Mouse (Mus musculus): ENCODE data around the gene Lgalsl.

Gene Lgalsl

DNA sequence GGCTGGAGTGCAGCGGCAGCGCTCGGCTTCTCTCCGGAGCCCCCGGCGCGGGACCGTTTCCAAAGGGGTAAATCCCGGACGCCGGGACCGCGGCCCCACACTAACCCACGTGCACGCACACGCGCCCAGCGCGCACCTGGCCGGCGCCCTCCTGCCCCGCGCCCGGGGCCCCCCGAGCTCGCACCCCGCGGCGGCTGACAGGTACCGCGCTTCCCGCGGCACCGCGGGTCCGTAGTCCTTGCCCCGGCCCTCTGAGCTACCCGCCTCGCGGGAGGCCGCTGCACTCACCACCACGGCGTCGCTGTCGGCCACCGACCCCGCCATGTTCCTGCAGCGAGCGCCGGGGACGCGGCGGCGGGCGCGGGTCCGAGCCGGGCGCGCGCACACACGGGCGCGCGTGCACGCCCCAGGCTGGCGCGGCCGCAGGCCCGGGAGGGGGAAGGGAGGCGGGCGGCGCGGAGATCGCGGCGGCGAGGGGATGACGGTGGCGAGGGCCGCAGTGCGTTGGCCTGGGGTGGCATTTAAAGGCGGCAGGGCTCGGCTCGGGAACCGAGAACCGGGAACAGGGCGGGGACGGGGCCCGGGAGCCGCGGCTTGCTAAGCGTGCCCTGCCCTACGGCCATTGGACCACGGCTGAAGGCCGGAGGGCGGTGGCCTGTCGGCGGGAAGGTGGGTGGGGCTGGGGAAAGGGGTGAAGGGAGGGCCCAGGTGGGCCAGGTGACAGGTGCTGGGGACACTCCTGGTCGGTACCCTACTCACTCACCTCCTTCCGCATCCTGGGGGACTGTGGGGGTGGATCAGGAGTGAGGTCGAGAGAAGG lies at the start of gene Lgalsl:
Gene Lgalsl (minus strand): TSS at position 371 of the 820 bp plus-strand sequence.
- DNase-seq (ENCODE audit: low read depth, low spot score): peak; percentile 52

DNA sequence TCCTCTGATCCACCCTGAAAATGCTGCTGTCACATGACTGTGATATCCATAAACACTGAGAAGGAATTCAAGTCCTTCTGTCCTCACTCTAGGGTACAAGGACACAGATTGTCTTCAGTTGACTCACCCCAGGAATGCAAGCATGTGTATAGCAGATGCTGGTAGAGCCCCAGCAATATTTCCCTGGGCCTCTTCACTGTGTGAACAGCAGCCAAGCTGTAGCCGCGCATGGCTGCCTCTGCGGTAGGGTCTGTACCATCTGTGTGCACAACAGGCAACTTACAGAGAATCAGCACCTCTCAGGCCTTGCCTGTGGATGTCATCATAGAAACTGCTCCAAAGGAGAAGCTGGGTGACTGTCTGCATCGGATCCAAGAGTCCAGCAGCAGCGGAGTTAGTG lies 47.8 kb upstream of the Lgalsl start:
- DNase-seq (ENCODE audit: low read depth, low spot score): peak; percentile 89

DNA sequence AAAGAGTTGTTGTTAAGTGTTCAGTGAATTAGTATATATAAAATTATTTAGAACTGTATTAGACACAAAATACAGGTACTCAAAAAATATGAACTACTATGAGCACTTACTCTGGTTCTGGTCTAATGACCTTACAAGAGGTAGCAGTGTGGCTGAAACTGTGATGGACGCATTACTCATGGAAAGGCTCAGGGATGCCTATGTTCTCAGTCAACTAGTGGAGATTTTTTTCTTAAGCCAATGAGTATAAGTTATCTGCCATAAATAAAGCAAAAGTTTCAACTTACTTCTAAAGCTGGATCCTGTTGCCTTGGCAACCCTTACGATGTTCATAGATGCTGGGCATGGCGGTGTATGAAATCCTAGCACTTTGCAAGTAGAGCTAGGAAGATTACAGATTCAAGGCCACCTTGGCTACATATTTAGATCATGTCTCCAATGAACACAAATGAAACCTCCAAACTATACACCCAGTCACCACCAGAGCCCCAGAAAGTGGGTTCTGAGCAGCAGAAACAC lies 46.8 kb upstream of the Lgalsl start:
- DNase-seq (ENCODE audit: low read depth, low spot score): peak; percentile 54

DNA sequence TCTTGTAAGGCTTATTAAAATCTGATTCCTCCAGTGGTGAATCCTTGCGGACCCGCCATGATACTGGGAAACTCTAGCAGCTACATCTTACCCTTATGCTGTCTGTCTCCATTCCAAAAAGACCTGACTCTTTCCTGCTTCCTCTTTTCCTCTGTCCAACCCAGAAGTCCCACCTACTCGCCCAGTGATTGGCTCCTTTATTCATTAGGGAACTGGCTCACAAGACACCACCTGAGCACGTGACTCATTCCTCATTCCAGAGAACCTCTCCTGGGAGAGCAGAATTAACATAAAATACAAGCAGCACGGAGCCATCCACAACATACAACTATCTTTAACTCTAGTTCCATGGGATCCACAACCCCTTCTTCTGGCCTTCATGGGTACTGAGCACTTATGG lies 42.5 kb upstream of the Lgalsl start:
- peak; percentile 63 for DNase-seq (ENCODE audit: low read depth, low spot score)

DNA sequence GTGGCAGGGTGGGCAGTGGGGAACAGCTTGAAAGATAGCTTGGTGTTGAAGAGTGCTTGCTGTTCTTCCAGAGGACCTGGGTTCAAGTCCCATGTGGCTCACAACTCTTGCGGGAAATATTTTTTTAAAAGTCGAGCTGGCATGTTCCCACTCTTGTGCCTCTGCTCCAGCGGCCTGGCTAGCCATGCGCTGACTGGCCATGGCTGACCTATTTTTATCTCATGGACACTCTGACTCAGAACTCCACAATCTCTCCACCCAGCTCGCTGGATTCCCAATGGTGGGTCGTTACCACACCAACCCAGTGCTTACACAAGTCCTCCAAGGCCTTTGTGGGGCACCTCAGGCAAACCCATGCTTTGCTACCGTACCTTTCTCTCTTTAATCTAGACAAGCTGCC lies 42.1 kb upstream of the Lgalsl start:
- DNase-seq (ENCODE audit: low read depth, low spot score): peak; percentile 74

DNA sequence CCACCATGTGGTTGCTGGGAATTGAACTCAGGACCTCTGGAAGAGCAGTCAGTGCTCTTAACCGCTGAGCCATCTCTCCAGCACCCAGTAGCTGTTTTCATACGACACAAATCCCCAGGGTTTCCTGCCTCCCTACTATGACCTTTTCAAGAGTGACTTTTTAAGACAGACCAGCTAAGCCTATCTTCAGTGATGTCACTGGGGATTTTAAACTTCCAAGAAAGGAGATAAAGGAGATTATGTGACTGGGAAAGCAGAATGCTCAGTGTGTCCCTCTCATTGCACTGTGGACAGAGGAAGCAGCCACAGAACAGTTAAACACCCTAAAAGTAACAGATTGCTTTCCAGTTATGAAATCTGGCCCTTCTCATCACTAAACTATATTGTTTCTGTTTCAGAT lies 41.6 kb upstream of the Lgalsl start:
- no peak for DNase-seq (ENCODE audit: low read depth, low spot score)

DNA sequence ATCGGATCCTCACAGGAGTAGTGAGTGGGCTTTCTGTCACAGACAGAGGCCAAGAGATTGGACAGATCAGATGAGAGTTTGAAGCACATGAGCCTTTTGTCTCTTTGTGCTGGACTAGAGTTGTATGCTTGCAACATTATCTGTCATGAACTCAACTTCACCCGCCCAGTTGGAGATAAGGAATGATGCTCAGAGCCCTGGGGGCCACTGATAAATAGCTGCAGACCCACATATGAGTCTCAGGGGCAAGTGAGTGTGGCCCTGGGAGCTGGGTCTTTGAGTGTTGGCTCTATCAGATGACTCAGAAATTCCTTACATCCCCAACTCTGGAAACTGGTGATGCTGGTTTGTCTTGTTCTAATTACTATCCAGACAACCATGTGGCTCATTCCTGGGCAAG lies 39.1 kb upstream of the Lgalsl start:
- peak; percentile 50 for DNase-seq (ENCODE audit: low read depth, low spot score)

DNA sequence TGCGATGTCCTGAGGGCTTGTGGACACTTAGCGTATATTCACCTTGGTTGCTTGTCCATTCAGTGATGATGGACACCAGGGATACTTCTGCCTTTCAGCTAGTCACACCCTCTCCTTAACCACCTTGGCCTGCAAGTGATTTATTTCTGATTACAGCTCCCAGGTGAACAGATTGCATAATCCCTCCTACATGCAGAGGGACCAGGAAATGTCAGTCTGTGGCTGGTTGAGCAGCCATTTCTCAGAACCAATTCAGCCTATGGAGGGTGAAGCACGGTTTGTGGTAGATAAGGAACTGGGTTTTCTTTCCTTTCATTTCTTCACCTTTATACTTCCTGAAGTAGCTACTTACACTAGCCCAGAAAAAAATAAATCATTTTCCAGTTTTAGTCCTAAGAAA lies 34.6 kb upstream of the Lgalsl start:
- DNase-seq (ENCODE audit: low read depth, low spot score): no peak

DNA sequence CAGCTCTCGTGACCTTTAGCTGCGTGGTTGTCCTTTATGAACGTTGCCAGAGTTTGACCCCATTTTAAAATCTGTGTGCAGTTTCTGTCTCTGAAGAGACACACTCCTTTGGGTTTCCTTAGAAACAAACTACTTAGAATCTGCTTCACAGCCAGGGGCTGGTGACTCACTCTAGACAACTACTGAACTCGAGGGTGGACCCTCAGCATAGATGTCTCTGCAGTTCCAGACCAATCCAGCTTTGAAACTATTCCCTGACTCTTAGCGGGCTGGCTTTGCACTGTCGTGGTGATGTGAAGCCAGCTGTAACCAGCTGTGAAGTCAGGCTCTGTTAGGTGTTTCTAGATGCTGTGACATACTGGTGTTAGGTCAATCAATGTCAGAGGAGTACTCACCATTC lies 33.8 kb upstream of the Lgalsl start:
- DNase-seq (ENCODE audit: low read depth, low spot score): peak; percentile 50

DNA sequence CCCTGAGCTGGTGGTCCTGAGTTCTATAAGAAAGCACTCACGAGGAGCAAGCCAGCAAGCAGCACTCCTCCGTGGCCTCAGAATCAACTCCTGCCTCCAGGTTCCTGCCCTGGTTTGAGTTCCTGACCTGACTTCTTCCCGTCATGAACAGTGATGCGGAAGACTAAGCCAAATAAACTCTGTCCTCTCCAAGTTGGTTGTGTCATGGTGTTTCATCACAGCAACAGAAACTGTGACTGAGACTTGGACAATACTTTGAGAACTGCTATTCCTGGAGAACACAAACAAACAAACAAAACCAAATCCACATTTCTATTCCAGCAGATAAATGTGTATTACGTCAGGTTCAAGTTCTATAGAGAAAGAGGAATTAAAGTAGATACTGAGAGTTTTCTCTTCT lies 31.2 kb upstream of the Lgalsl start:
- no peak for DNase-seq (ENCODE audit: low read depth, low spot score)

DNA sequence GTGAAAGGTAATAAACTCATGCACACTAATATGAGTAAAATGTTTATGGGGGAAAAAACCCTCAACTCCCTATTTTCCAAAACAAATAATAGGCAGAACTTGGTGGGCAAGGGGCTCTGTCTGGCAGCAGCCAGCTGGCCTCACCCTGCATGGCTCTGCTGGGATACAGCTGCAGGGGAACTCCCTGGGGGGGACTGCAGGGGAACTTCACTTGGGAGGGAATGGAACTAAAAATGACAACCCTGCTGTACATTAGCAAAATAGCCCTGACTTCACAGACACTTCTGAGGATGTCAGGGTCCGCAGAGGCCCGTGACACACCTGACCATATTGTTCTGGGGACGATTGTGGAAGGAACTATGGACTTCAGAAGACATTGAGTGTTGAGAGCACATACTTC lies 29.5 kb upstream of the Lgalsl start:
- no peak for DNase-seq (ENCODE audit: low read depth, low spot score)

DNA sequence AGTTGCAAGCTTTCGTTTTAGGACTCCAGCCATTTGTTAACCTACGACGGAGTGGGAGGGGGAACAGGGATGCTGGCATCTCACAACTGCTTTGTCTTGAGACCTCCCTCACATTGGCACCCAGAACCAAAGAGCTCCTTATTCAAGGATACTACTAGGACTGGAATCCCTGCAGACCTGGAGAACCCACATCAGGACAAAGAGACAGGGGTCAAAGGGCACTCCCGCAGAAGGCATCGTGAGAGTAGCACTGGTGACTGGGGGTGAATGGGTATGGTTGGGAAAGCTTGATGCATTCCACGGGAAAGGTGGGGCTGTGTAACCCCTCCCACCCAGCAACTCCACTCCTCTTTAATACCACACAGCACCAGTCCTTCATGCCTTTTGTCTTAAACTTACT lies 29.0 kb upstream of the Lgalsl start:
- DNase-seq (ENCODE audit: low read depth, low spot score): peak; percentile 58

DNA sequence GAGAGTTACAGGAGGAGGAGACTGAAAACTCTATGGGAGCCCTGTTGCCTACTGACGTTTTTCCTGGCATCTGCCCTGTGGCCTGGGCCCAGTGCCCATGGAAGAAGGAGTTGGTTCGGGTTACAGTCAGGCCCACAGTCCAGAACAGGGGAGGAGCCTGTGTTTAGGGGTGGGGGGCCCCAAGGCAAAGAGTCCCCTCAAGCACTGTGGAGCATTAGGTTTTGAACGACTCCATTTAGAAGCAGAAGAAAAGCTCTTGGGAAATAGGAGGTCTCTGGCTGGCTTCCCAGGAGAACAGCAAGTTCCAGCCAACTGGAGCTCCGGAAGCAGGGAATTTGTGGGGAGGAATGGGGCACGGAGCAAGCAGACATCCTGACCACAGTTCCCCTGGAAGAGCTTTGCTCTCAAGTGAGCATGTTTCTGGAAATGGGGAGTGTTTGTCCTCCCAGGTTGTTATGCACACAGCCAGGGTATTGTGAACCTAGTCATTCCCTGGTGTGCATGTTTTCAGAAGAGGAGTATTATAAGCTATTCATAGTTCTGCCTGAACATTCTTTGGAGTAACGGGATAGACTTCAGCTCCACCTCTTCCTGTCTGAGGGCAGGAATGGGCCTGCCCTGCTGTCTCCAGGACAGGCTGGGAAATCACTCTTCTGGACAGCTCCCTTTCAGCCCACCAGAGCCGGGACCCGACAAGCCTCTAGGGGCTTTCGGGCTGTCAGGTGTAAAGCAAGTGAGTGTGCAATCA lies 28.2 kb upstream of the Lgalsl start:
- peak; percentile 97 for DNase-seq (ENCODE audit: low read depth, low spot score)

DNA sequence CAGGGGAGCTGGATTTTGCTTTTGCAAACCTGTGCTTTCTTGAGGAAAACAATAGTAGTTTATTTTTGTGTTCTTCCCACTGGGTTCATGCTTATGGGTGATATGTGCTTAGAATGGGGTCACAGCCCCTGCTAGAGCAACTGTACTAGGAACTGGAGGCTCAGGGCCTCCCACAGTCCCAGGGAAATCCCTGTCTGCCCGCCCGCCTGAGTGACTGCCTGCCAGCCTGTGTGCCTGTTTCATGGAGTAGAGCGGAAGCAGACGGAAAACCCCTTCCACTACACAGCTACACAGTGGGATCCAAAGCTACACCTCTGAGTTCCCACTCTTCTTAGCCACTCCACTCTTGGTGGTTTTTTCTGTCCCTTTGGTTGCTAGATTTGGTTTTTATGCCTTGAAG lies 27.1 kb upstream of the Lgalsl start:
- DNase-seq (ENCODE audit: low read depth, low spot score): no peak

DNA sequence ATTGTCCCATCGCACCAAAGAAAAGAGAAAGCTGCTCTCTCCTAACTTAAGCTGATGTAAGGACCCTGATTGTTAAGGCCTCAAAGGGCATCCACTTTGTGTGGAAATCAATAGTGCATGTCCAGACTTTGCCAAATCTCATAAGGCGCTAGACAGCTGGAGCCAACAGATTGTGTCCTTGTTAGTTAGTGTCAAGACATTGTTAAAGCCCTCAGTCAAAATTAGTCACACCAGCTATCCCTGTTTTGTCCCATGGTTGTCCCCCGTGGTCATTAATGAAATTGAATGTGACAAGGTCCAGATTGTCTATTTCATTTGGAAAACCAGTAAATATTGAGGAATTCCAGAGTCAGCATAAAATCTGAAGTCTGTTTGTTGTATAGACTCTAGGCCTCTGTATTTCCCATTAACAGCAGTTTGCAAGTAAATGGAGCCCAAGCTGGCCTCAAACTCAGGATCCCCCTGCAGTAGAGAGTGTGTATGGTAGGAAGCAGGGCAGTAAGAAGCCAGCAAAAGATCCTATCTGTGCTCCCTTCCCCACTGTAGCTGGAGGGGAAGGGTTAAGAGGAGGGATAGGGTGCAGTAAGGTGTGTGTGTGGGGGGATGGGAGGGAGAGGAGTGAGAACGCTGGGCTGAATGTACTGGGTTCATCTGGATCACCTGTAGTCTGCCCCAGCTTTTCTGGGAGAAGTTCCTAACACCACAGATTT lies 23.3 kb upstream of the Lgalsl start:
- no peak for DNase-seq (ENCODE audit: low read depth, low spot score)

DNA sequence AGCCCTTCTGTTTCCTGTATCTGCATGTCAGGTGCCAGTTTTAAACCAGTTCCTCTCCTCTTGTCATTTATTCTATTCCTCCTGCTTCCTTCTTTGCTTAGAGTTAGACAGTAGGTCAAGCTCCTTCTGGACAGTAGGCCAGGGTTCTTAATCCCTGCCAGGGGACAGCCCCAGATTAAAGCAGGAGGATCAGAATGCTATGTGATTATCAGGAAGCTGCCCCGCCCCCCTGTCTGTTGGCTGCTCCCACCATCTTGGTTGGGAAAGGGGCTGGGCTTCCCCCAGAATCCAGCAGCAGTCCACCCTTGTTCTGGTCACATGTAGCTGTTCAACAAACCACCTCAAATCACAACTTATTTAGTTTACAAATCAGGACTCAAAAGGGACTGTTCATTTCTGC lies 19.3 kb upstream of the Lgalsl start:
- no peak for DNase-seq (ENCODE audit: low read depth, low spot score)

DNA sequence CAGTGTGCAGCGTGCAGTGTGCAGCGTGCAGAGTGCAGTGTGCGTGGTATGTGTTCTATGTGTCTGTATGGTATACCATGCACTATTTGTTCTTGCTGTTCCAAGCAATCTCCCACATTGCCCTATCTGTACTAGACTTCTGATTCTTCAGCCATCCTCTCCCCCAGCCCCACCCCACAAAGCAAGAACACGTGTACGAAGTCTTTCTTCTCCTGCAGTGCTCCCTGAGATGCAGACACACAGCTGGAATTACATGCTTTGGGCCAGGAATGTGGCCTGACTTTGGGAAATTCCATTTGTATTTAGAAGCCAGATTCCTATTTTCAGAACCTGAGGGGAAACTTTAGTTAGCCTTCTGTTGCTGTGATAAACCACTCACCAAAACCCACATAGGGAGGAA lies 18.5 kb upstream of the Lgalsl start:
- no peak for DNase-seq (ENCODE audit: low read depth, low spot score)

DNA sequence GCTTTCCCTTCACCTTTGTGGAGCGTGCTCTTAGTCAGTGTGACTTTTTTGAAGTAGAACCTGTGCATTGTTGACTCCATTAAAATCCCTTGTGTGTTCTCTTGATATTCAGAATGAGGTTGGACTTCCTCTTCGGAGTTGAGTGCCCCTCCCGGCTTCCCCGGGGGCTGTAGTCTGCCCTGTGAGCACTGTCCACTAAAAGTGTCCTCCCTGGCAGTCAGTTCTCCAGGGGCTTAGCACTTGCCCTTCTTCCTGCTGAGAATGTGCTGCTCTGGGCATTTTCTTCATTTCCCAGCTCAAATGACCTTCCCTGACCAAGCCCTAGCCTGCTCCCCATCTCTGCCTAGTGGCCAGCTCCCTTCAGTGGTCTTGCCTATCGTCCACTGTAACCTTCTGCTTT lies 6.5 kb upstream of the Lgalsl start:
- DNase-seq (ENCODE audit: low read depth, low spot score): no peak

DNA sequence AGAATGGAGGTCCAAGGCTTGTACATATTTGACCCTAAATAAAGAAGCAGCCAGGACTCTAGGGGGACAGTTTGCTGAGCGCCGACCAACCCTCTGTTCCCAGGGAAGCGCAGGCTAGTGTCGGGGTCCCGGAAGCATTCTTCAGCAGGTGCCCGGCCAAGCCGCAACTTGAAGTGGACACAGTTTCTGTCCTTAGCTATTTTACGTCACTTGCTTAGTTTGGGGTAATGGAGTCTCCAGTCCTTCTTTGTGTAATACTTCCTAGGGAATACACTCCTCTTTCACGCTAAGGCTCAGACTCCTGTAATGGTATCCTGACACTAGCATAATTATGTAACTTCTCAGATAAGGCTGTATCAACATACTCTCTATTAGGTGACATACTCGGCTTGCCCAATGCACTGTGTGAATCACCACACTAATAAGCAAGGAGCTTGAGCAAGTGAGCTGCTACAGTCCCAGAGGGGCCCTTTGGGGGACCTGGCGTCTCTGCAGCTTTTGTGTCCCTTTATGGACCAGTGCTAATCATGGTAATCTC lies 813 bp upstream of the Lgalsl start:
- no peak for DNase-seq (ENCODE audit: low read depth, low spot score)

DNA sequence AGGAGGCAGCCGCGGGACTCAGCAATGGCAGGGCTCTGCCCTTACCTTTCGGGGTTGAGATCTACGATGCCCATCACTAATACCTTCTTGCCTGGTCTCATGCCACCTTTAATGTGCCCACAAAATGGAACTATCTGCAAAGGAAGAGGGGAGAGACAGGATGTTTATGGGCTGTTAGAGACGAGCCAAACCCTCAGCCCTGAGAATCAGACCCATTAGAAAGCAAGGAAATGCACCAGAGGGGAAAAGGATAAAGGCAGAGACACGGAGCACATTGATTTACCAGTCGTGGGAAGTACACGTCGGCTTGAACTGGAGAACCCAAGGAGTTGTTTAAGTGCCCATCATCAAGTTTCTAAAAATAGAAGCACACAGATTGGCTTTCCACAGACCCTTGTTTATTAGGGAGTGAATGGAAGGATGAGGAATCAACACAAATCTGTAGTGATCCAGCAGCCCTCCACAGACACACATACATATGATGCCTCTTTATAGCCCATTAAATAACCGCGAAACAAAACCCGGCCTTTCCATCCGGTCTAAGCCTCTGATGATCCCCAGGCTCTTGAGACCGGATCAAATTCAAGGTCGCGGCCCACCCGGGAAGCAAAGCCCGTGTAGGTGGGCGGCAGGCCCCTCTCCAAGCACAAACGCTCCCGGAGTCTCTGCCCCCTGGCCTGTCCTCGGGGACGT lies 717 bp downstream of the Lgalsl start:
- DNase-seq (ENCODE audit: low read depth, low spot score): peak; percentile 49

DNA sequence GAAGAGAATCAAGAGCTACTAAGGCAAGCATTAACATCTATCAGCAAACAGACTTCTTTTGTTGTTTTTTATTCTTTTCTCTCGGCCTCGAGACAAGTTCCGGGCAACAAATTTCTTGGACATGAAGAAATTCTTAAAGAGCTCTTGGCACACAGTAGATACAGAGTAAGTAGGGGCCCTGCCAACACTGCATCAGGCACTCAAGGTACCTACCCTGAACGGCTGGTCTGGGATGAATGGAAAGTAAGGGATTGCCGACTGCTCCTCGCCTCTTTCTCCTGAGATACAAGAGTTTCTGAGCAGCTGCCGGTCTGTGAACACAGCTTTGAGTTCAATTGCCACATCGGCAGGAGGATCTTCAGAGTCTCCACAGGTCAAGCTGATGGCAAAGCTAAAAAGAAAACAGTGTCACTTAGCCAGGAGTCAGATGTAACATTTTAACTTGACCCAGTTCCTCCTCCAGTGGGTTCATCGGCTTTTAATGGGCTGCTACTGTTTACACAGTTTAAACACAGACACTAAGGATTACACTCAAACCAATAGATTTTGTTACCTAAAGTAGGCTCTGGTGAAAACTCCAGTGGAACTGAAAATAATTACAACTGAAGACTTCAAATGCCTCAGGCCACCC lies 1.7 kb downstream of the Lgalsl start:
- DNase-seq (ENCODE audit: low read depth, low spot score): no peak
